Mouse (Mus musculus): ENCODE results near the gene Sort1. TPM values are rescaled to one million over a fixed set of nuclear protein-coding genes. Genes with fewer than 3 reads are reported as not detected.

Sort1 gene
- polyA plus RNA-seq, 1 experiment from 2014 or later: 32.4 TPM

GRCm38 (mm10) chr3:108408517-108409008, 124.7 kb downstream of the Sort1 start:
- H3K9ac ChIP-seq: no peak overlapping the region
- 89% methylated on average over 8 of the region's 8 CpGs for WGBS
- peaks cover 14% of the 10 kb centered on the region for H3K36me3 ChIP-seq
- no peak for ATAC-seq (ENCODE audit: insufficient number of reproducible peaks, low FRiP score)
- H3K4me1 ChIP-seq (replicated peaks): no peaks in the 10 kb centered on the region
- H3K4me2 ChIP-seq: no peak overlapping the region
- H3K27me3 ChIP-seq (replicated peaks): peaks cover 33% of the 10 kb centered on the region
- H3K9me3 ChIP-seq (replicated peaks): peaks cover 11% of the 10 kb centered on the region; the same call in 1 of the 2 replicates
- H3K4me3 ChIP-seq: no peak overlapping the region
- no peak overlapping the region for H3K27ac ChIP-seq (ENCODE audit: poor library complexity, severe bottlenecking)

GRCm38 (mm10) chr3:108409656-108410358, 125.9 kb downstream of the Sort1 start:
- peaks cover 19% of the 10 kb centered on the region for H3K36me3 ChIP-seq
- no peak overlapping the region for H3K4me2 ChIP-seq
- peaks cover 36% of the 10 kb centered on the region for H3K27me3 ChIP-seq (replicated peaks)
- no peak overlapping the region for H3K4me3 ChIP-seq
- H3K9ac ChIP-seq: 0 out of 2 replicates have a peak overlapping the region, but pooled peaks have one; percentile 5
- H3K4me1 ChIP-seq (replicated peaks): peaks cover under 1% of the 10 kb centered on the region; the same call in 1 of the 2 replicates
- ATAC-seq (ENCODE audit: insufficient number of reproducible peaks, low FRiP score): no peak
- H3K27ac ChIP-seq (ENCODE audit: poor library complexity, severe bottlenecking): no peak overlapping the region
- WGBS: 62% methylated on average over 8 of the region's 8 CpGs
- H3K9me3 ChIP-seq (replicated peaks): peaks cover 21% of the 10 kb centered on the region

GRCm38 (mm10) chr3:108410359-108410714, 126.5 kb downstream of the Sort1 start:
- peaks cover 6% of the 10 kb centered on the region; the same call in 1 of the 2 replicates for H3K4me1 ChIP-seq (replicated peaks)
- H3K27me3 ChIP-seq (replicated peaks): peaks cover 35% of the 10 kb centered on the region
- no peak overlapping the region for H3K4me3 ChIP-seq
- no peak overlapping the region for H3K27ac ChIP-seq (ENCODE audit: poor library complexity, severe bottlenecking)
- 0 out of 2 replicates have a peak overlapping the region, but pooled peaks have one; percentile 5 for H3K9ac ChIP-seq
- WGBS: 38% methylated on average over 5 of the region's 5 CpGs
- H3K36me3 ChIP-seq: peaks cover 19% of the 10 kb centered on the region
- H3K9me3 ChIP-seq (replicated peaks): peaks cover 21% of the 10 kb centered on the region
- no peak for ATAC-seq (ENCODE audit: insufficient number of reproducible peaks, low FRiP score)
- H3K4me2 ChIP-seq: no peak overlapping the region

Other genes with a start within 250 kb of the Sort1 start
- 13.4 and 13.8 TPM in 2 replicates for gene Gstm4, start 239.2 kb upstream of the Sort1 start, polyA plus RNA-seq (2016; fragmentation: Nextera tagmentation; extraction: Ambion mirVana)
- 40.0 and 41.6 TPM in 2 replicates for gene Ampd2, start 197.4 kb upstream of the Sort1 start, polyA plus RNA-seq (2016; fragmentation: Nextera tagmentation; extraction: Ambion mirVana)
- gene Gnat2, start 191.3 kb upstream of the Sort1 start, polyA plus RNA-seq (2016; fragmentation: Nextera tagmentation; extraction: Ambion mirVana): 0.54 and 0.98 TPM in 2 replicates
- gene Gnai3, start 137.9 kb upstream of the Sort1 start, polyA plus RNA-seq (2016; fragmentation: Nextera tagmentation; extraction: Ambion mirVana): 94.9 and 97.0 TPM in 2 replicates
- gene Gpr61, start 129.2 kb upstream of the Sort1 start, polyA plus RNA-seq (2016; fragmentation: Nextera tagmentation; extraction: Ambion mirVana): 0.19 and 0.27 TPM in 2 replicates
- 4.5 and 5.0 TPM in 2 replicates for gene Amigo1, start 97.7 kb upstream of the Sort1 start, polyA plus RNA-seq (2016; fragmentation: Nextera tagmentation; extraction: Ambion mirVana)
- gene Cyb561d1, start 82.9 kb upstream of the Sort1 start, polyA plus RNA-seq (2016; fragmentation: Nextera tagmentation; extraction: Ambion mirVana): 3.4 and 3.7 TPM in 2 replicates
- 8.9 and 9.1 TPM in 2 replicates for gene Atxn7l2, start 73.1 kb upstream of the Sort1 start, polyA plus RNA-seq (2016; fragmentation: Nextera tagmentation; extraction: Ambion mirVana)
- gene Sypl2, start 57.4 kb upstream of the Sort1 start, polyA plus RNA-seq (2016; fragmentation: Nextera tagmentation; extraction: Ambion mirVana): 3.2 and 3.3 TPM in 2 replicates
- 193 and 194 TPM in 2 replicates for gene Psma5, start 27.2 kb upstream of the Sort1 start, polyA plus RNA-seq (2016; fragmentation: Nextera tagmentation; extraction: Ambion mirVana)
- gene Mybphl, start 80.8 kb downstream of the Sort1 start, polyA plus RNA-seq (2016; fragmentation: Nextera tagmentation; extraction: Ambion mirVana): 35.1 and 39.8 TPM in 2 replicates
- gene Psrc1, start 99.8 kb downstream of the Sort1 start, polyA plus RNA-seq (2016; fragmentation: Nextera tagmentation; extraction: Ambion mirVana): 26.4 and 27.3 TPM in 2 replicates
- gene Celsr2, start 131.5 kb downstream of the Sort1 start, polyA plus RNA-seq (2016; fragmentation: Nextera tagmentation; extraction: Ambion mirVana): 2.3 and 3.6 TPM in 2 replicates
- 95.8 and 98.1 TPM in 2 replicates for gene Sars, start 161.1 kb downstream of the Sort1 start, polyA plus RNA-seq (2016; fragmentation: Nextera tagmentation; extraction: Ambion mirVana)